Mouse (Mus musculus) forebrain, embryonic 11.5 days (tissue): ENCODE data around the gene Spaca9. TPM values are rescaled to one million over a fixed set of nuclear protein-coding genes. Genes with fewer than 3 reads are reported as not detected.

Source experiments
- ATAC-seq: fragments of 200-750 bp; cut with Nextera tagmentation; replicated peaks from 2 replicates; pipeline ENCODE4 v1.8.0; 2017; ENCODE audit warnings: moderate TSS enrichment; ENCODE audit not compliant: low FRiP score
- DNase-seq: peaks from one replicate; pipeline ENCODE4 v3.0.0-alpha.2; 2017; ENCODE audit warnings: low spot score
- H3K27ac ChIP-seq: fragments of 300-500 bp; sonication (generic); 2 replicates; pipeline ENCODE4 v1.5.1; 2014; ENCODE audit warnings: low read depth, low read length
- H3K27me3 ChIP-seq: fragments of 300-500 bp; sonication (generic); 2 replicates; pipeline ENCODE4 v1.6.1; 2014; ENCODE audit warnings: mild to moderate bottlenecking, low read length, mixed read lengths; ENCODE audit not compliant: control insufficient read depth, insufficient read depth
- H3K36me3 ChIP-seq: fragments of 300-500 bp; sonication (generic); 2 replicates; pipeline ENCODE4 v1.6.1; 2014; ENCODE audit warnings: mild to moderate bottlenecking, low read length, moderate library complexity, mixed read lengths; ENCODE audit not compliant: control insufficient read depth, insufficient read depth
- H3K4me1 ChIP-seq: fragments of 300-500 bp; sonication (generic); replicated peaks from 2 replicates; pipeline ENCODE4 v1.6.1; 2014; ENCODE audit warnings: low read length, mixed read lengths; ENCODE audit not compliant: control insufficient read depth, insufficient read depth
- H3K4me2 ChIP-seq: fragments of 300-500 bp; sonication (generic); 2 replicates; pipeline ENCODE4 v1.6.1; 2014; ENCODE audit warnings: low read depth, mild to moderate bottlenecking, low read length, moderate library complexity, mixed read lengths; ENCODE audit not compliant: severe bottlenecking
- H3K4me3 ChIP-seq: fragments of 300-500 bp; sonication (generic); 2 replicates; pipeline ENCODE4 v1.5.1; 2014; ENCODE audit warnings: low read depth, low read length
- H3K9ac ChIP-seq: fragments of 300-500 bp; sonication (generic); 2 replicates; pipeline ENCODE4 v1.6.1; 2014; ENCODE audit warnings: low read length
- H3K9me3 ChIP-seq: fragments of 300-500 bp; sonication (generic); 2 replicates; pipeline ENCODE4 v1.6.1; 2016; ENCODE audit warnings: low read length, mixed read lengths; ENCODE audit not compliant: control insufficient read depth
- WGBS: fragments of 180-500 bp; shearing (Covaris S2); extraction: QIAGEN DNeasy Blood & Tissue Kit; methylation state at CpG from one replicate; pipeline ENCODE4 v1.1.7; 2014; 5-methylcytosine and 5-hydroxymethylcytosine counted together
- polyA plus RNA-seq: library from polyadenylated mRNA; unstranded; fragments of >200 nt; fragmentation: Nextera tagmentation; extraction: Ambion mirVana; gene quantifications from 2 replicates; pipeline ENCODE4 v1.2.1, GENCODE M21; 2014

The Spaca9 gene
- polyA plus RNA-seq, 1 experiment from 2014 or later, result 2.1 TPM

GRCm38 (mm10) chr2:28723912-28724311 is 24.4 kb upstream of the Spaca9 start:
- Histone ChIP-seq H3K4me2 (no peak overlapping the region), H3K4me3 (no peak overlapping the region), H3K36me3 (no peaks in the 10 kb centered on the region), H3K9ac (no peak overlapping the region), H3K9me3 (no peaks in the 10 kb centered on the region), H3K27me3 (no peaks in the 10 kb centered on the region), H3K4me1 (peaks cover 7% of the 10 kb centered on the region), H3K27ac (no peak overlapping the region)
- ATAC-seq (no peak), DNase-seq (no peak)
- 66% methylated on average over 9 of the region's 9 CpGs for WGBS

- ATAC-seq, result no peak
- H3K36me3 ChIP-seq, result no peaks in the 10 kb centered on the region
- H3K4me2 ChIP-seq, result no peak overlapping the region
- no peaks in the 10 kb centered on the region for H3K9me3 ChIP-seq
- no peak for DNase-seq
- H3K4me1 ChIP-seq, result peaks cover 3% of the 10 kb centered on the region; the same call in 1 of the 2 replicates
- H3K4me3 ChIP-seq, result no peak overlapping the region
- no peak overlapping the region for H3K9ac ChIP-seq
- WGBS, result 93% methylated on average over 8 of the region's 8 CpGs
- H3K27me3 ChIP-seq, result no peaks in the 10 kb centered on the region
- no peak overlapping the region for H3K27ac ChIP-seq
Measured at GRCm38 (mm10) chr2:28722419-28722818, 22.9 kb upstream of the Spaca9 start.

DNA sequence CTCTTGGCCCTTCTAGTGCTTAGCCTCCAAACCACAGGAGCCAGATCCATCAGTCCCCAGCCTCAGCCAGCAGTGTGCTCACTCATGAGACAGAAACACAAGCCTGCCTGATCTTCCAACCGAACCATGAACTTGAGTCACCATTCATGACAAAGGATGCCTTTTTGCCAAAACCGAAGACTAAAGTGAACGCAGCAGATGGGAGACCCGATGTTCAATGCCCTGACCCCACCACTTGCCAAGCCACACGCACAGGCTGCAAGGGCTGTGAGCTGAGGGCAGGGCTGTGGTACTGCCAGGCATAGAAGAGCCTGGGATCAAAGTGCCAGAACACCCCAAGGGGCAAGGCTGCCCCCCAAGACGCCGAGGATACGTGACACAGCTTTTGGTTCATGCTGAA is 13.5 kb upstream of the Spaca9 start:
- Histone ChIP-seq H3K27ac (no peak overlapping the region), H3K27me3 (no peaks in the 10 kb centered on the region), H3K36me3 (no peaks in the 10 kb centered on the region), H3K4me1 (no peaks in the 10 kb centered on the region), H3K4me3 (no peak overlapping the region), H3K9me3 (no peaks in the 10 kb centered on the region), H3K4me2 (no peak overlapping the region), H3K9ac (no peak overlapping the region)
- ATAC-seq (no peak), DNase-seq (no peak)
- 82% methylated on average over 8 of the region's 8 CpGs for WGBS

- H3K9ac ChIP-seq, result no peak overlapping the region
- no peaks in the 10 kb centered on the region for H3K36me3 ChIP-seq
- 78% methylated on average over 6 of the region's 6 CpGs for WGBS
- no peak overlapping the region for H3K4me2 ChIP-seq
- no peaks in the 10 kb centered on the region for H3K27me3 ChIP-seq
- ATAC-seq (no peak), DNase-seq (no peak)
- no peak overlapping the region for H3K27ac ChIP-seq
- no peaks in the 10 kb centered on the region for H3K4me1 ChIP-seq
- no peaks in the 10 kb centered on the region for H3K9me3 ChIP-seq
- H3K4me3 ChIP-seq, result no peak overlapping the region
Measured at GRCm38 (mm10) chr2:28706787-28707186, 7.3 kb upstream of the Spaca9 start.

- H3K4me2 ChIP-seq, result no peak overlapping the region
- 78% methylated on average over 8 of the region's 8 CpGs for WGBS
- no peaks in the 10 kb centered on the region for H3K4me1 ChIP-seq
- ATAC-seq, result no peak
- no peak for DNase-seq
- no peaks in the 10 kb centered on the region for H3K9me3 ChIP-seq
- no peak overlapping the region for H3K4me3 ChIP-seq
- no peaks in the 10 kb centered on the region for H3K27me3 ChIP-seq
- no peak overlapping the region for H3K9ac ChIP-seq
- no peaks in the 10 kb centered on the region for H3K36me3 ChIP-seq
- H3K27ac ChIP-seq, result no peak overlapping the region
Measured at GRCm38 (mm10) chr2:28706106-28706636, 6.6 kb upstream of the Spaca9 start.

DNA sequence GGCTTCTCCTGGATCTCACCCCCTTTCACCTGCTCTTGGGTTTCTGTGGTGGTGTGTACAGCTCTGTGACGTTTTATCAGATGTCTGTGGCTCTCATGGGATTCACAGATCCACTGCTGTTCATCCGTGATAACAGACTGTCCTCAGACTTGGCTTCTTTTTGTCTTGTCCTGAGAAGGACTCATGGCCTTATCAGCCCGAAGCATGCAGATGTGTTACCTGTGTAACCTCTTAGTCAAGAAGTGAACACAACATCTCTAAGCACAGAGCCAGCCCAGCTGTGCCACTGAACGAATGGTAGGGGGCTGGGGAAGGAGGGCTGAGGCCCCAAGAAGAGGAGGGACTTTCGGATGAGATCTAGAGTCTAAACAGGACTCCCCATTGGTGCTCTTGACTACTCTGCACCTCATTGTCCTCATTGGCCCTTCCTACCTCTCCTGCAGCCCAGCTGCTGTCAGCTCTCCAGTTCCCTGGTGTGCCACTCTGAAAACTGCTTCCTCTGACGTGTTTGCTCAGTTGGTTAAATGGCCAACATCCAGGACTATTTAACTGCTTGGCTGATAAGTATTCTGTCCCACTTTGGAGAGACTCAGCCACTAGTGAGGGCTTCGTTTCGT is 2.2 kb upstream of the Spaca9 start:
- 0 out of 2 replicates have a peak, but pooled peaks cover 2% of the 10 kb centered on the region for H3K4me1 ChIP-seq
- 75% methylated on average over 8 of the region's 8 CpGs for WGBS
- H3K9me3 ChIP-seq, result no peaks in the 10 kb centered on the region

DNA sequence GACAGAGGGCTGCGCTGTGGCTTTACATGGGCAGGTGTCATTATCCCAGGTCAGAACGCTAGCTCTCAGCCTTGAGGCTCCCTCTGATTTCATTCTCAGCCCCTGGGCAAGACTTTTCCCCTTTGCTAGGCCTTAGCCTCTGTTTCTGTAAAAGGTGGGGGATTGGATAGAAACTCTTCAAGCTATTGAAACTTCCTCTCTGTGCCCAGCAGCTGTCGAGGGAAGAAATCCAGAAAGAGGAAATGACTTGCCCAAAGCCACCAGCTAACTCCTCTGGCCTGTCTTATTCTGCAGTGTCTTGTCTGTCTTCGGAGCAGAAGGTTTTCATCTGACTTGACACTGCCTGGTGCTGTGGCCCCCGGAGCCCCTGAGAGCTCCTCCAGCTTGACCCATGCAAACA is 961 bp downstream of the Spaca9 start:
- Histone ChIP-seq H3K36me3 (no peaks in the 10 kb centered on the region), H3K4me2 (no peak overlapping the region), H3K4me3 (no peak overlapping the region), H3K9me3 (no peaks in the 10 kb centered on the region), H3K27ac (no peak overlapping the region), H3K9ac (no peak overlapping the region; the same call in 1 of the 2 replicates), H3K27me3 (no peaks in the 10 kb centered on the region; the same call in 1 of the 2 replicates), H3K4me1 (0 out of 2 replicates have a peak, but pooled peaks cover 2% of the 10 kb centered on the region)
- DNase-seq, result no peak
- ATAC-seq, result no peak
- WGBS, result 58% methylated on average over 5 of the region's 5 CpGs

More for the DNA sequence above, 2.2 kb upstream of the Spaca9 start:
- Histone ChIP-seq H3K4me2 (no peak overlapping the region), H3K4me3 (no peak overlapping the region), H3K27me3 (no peaks in the 10 kb centered on the region; the same call in 1 of the 2 replicates), H3K9ac (no peak overlapping the region), H3K27ac (no peak overlapping the region), H3K36me3 (no peaks in the 10 kb centered on the region)
- no peak for DNase-seq
- no peak for ATAC-seq

DNA sequence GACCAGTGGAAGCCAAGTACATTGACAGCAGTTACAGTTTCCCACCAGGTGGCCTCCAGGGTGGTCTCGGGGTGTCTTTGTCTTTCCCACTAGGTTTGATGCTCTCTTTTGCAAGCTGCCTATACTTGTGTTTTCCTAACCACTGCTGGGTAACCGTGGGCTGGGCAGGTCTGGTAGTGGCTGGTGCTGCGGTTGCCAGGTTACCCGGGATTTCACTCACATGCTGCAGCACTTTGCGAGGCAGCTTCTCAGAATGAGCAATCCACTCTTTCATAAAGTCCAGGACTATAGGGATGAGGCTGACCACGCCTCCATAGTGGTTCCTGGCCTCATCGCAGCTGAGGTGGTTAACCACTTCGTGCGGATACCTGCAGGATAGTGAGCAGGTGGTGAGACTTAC is 6.8 kb downstream of the Spaca9 start:
- Histone ChIP-seq H3K27ac (no peak overlapping the region), H3K4me1 (no peaks in the 10 kb centered on the region), H3K27me3 (no peaks in the 10 kb centered on the region), H3K9me3 (no peaks in the 10 kb centered on the region), H3K4me3 (no peak overlapping the region), H3K9ac (no peak overlapping the region), H3K4me2 (no peak overlapping the region), H3K36me3 (no peaks in the 10 kb centered on the region)
- no peak for ATAC-seq
- WGBS, result 78% methylated on average over 9 of the region's 9 CpGs
- no peak for DNase-seq

- H3K4me3 ChIP-seq, result no peak overlapping the region
- no peak for ATAC-seq
- WGBS, result 46% methylated on average over 3 of the region's 3 CpGs
Measured at GRCm38 (mm10) chr2:28688431-28688830, 11.1 kb downstream of the Spaca9 start.

More at GRCm38 (mm10) chr2:28688431-28688830, 11.1 kb downstream of the Spaca9 start:
- no peak overlapping the region for H3K9ac ChIP-seq
- H3K36me3 ChIP-seq, result no peaks in the 10 kb centered on the region
- peak; percentile 65 for DNase-seq
- H3K27ac ChIP-seq, result no peak overlapping the region
- H3K4me1 ChIP-seq, result no peaks in the 10 kb centered on the region
- H3K9me3 ChIP-seq, result no peaks in the 10 kb centered on the region
- H3K4me2 ChIP-seq, result no peak overlapping the region
- H3K27me3 ChIP-seq, result no peaks in the 10 kb centered on the region
